Mouse (Mus musculus) heart, adult 2 months (tissue): ENCODE measurements around the gene Cdk2ap2. TPM values are rescaled to one million over a fixed set of nuclear protein-coding genes. Genes with fewer than 3 reads are reported as not detected.
A peak's percentile ranks its signal among the peaks of the same experiment; 100 is the strongest.

Experiments
- DNase-seq, 2 experiments: peaks; one replicate each; pipeline ENCODE4 v3.0.0; 2021
- H3K27ac ChIP-seq: fragments of 200-600 bp; 2 replicates; pipeline ENCODE4 v1.8.1; 2022
- H3K27me3 ChIP-seq: fragments of 200-500 bp; 2 replicates; pipeline ENCODE4 v1.6.1; 2012; ENCODE audit warnings: mild to moderate bottlenecking, low read length, inconsistent platforms, mixed read lengths; ENCODE audit not compliant: control insufficient read depth, insufficient read depth
- H3K36me3 ChIP-seq: fragments of 200-500 bp; 2 replicates; pipeline ENCODE4 v1.6.1; 2012; ENCODE audit warnings: low read length, inconsistent platforms; ENCODE audit not compliant: control insufficient read depth, insufficient read depth
- H3K4me1 ChIP-seq: fragments of 200-500 bp; 2 replicates; pipeline ENCODE4 v1.6.1; 2011; ENCODE audit warnings: low read length; ENCODE audit not compliant: control insufficient read depth, insufficient read depth
- H3K4me3 ChIP-seq: fragments of 200-600 bp; 2 replicates; pipeline ENCODE4 v1.8.1; 2022
- H3K79me2 ChIP-seq: fragments of 200-500 bp; replicated peaks from 2 replicates; pipeline ENCODE4 v1.6.1; 2012; ENCODE audit warnings: mild to moderate bottlenecking, inconsistent platforms, low read length, moderate library complexity, mixed read lengths; ENCODE audit not compliant: control insufficient read depth, insufficient read depth
- H3K9ac ChIP-seq: fragments of 200-500 bp; 2 replicates; pipeline ENCODE4 v1.6.1; 2012; ENCODE audit warnings: low read depth, mild to moderate bottlenecking, control low read depth, inconsistent platforms, low read length, mixed read lengths
- CTCF ChIP-seq: fragments of 200-600 bp; IDR thresholded peaks from 2 replicates; pipeline ENCODE4 v1.8.1; 2022; ENCODE audit warnings: antibody characterized with exemption, mild to moderate bottlenecking, moderate library complexity
- EP300 ChIP-seq: fragments of 200-500 bp; IDR thresholded peaks from 2 replicates; pipeline ENCODE4 v1.6.1; 2011; ENCODE audit warnings: low read depth, low read length, control low read depth; ENCODE audit not compliant: insufficient read depth
- POLR2A ChIP-seq: fragments of 200-500 bp; IDR thresholded peaks from 2 replicates; pipeline ENCODE4 v1.6.1; 2011; ENCODE audit warnings: mild to moderate bottlenecking, low read depth, low read length, control low read depth; ENCODE audit not compliant: insufficient read depth
- WGBS: fragments of 180-500 bp; shearing (Covaris S2); methylation state at CpG from one replicate; pipeline ENCODE4 v1.1.7; 2018; 5-methylcytosine and 5-hydroxymethylcytosine counted together
- intact Hi-C: fragments of 180-260 bp; cut with DNase I; formaldehyde crosslinking; loops from one replicate; pipeline ENCODE4 v1.15.1; 2025
- polyA plus RNA-seq: library from polyadenylated mRNA; depleted of rRNA; stranded (reverse); fragments of >200 nt; gene quantifications from 2 replicates; pipeline ENCODE4 v1.2.3, GENCODE M21; 2012
- total RNA-seq, 2 experiments: library from RNA; stranded (reverse); gene quantifications; 2 replicates each; pipeline ENCODE4 v1.2.3; 2021

Cdk2ap2 gene
- total and polyA plus RNA-seq, 3 experiments = 39.9 to 85.3 (median 43.2) TPM

GRCm38 (mm10) chr19:4099837-4100717 is 3.1 kb downstream of the Cdk2ap2 start, which contains the start of gene Pitpnm1:
Gene Pitpnm1 (plus strand): TSS chr19:4099998.
- Histone ChIP-seq H3K27me3 (no peaks in the 10 kb centered on the region), H3K27ac (peak within 1 kb of the TSS; percentile 76), H3K79me2 (no peaks in the 10 kb centered on the region), H3K36me3 (no peaks in the 10 kb centered on the region), H3K9ac (peak within 1 kb of the TSS; percentile 88), H3K4me1 (peaks cover 6% of the 10 kb centered on the region), H3K4me3 (peak within 1 kb of the TSS; percentile 76)
- TF ChIP-seq POLR2A (peak; percentile 42; the same call in 1 of the 2 replicates), EP300 (no peak), CTCF (no peak)
- 2% methylated on average over 52 of the region's 53 CpGs for WGBS
- intact Hi-C loops = loop anchor here (1.0 to 5.0 kb wide), 3 partner anchors 21 to 102 kb away; partner anchors contain the start of gene Rad9a
- peak; percentile 91 for DNase-seq

DNA sequence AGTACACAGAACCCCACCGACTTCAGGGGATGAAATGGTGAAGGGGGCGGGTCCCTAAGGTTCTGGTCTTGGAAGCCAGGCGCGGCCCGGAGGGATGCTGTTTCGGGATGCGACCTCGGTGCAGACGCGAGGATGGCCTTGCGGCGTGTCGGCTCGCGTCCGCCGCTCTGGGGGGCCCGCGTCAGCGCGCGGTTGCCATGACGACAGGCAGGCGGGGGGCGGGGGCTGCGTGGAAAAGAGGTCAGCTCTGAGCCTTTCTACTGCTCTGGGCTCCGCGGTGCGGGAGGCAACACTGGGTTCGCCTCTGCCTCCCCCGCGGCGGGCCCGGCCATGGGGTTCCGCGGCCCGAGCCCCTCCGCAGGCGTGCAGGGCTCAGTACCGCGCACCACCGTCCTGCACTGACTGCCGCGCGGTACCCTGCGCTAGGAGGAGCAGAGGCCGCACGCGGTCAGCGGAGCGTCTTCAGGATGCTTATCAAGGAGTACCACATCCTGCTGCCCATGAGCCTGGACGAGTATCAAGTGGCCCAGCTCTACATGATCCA is 3.8 kb downstream of the Cdk2ap2 start:
- intact Hi-C loops = no loop called here
- H3K79me2 ChIP-seq = no peaks in the 10 kb centered on the region
- WGBS = 10% methylated on average over 52 of the region's 52 CpGs
- peaks cover 6% of the 10 kb centered on the region for H3K4me1 ChIP-seq
- H3K4me3 ChIP-seq = peak overlapping the region; percentile 76
- TF ChIP-seq EP300 (no peak), POLR2A (no peak), CTCF (no peak)
- H3K27ac ChIP-seq = no peak overlapping the region
- DNase-seq = peak; percentile 45 to 49
- no peaks in the 10 kb centered on the region for H3K27me3 ChIP-seq
- peak overlapping the region; percentile 36 for H3K9ac ChIP-seq
- no peaks in the 10 kb centered on the region for H3K36me3 ChIP-seq

- no peaks in the 10 kb centered on the region for H3K36me3 ChIP-seq
- H3K27ac ChIP-seq = no peak overlapping the region
- intact Hi-C loops = no loop called here
- DNase-seq = no peak
- no peaks in the 10 kb centered on the region for H3K27me3 ChIP-seq
- no peaks in the 10 kb centered on the region for H3K79me2 ChIP-seq
- H3K9ac ChIP-seq = no peak overlapping the region
- no peak for TF ChIP-seq EP300
- TF ChIP-seq CTCF = no peak
- TF ChIP-seq POLR2A = no peak
- H3K4me1 ChIP-seq = peaks cover 6% of the 10 kb centered on the region
- WGBS = 86% methylated on average over 6 of the region's 6 CpGs
- no peak overlapping the region for H3K4me3 ChIP-seq
Measured at GRCm38 (mm10) chr19:4101466-4101865, 4.5 kb downstream of the Cdk2ap2 start.

DNA sequence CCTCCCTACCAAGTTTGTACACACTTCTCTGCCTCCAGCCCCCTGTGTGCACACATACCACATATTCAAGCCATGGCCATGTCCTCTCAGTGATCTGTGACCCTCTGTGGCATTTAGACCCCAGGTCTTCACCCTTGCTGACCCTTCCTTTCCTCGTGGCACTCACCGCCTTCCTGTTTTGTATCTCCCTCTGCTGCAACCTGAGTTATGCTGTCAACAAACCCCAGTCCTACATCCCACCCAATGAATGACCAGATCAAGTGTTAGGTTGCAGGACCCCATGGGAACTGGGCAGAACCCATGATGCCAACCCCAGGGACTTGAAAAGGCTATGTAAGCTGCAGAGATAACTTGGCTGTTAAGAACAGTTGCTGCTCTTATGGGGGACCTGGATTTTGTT is 5.1 kb downstream of the Cdk2ap2 start:
- WGBS = 86% methylated on average over 2 of the region's 2 CpGs
- Histone ChIP-seq H3K27me3 (no peaks in the 10 kb centered on the region), H3K27ac (no peak overlapping the region), H3K4me1 (peaks cover 6% of the 10 kb centered on the region), H3K4me3 (no peak overlapping the region), H3K79me2 (no peaks in the 10 kb centered on the region), H3K9ac (no peak overlapping the region), H3K36me3 (no peaks in the 10 kb centered on the region)
- TF ChIP-seq CTCF (no peak), EP300 (no peak), POLR2A (no peak)
- intact Hi-C loops = no loop called here
- DNase-seq = no peak

DNA sequence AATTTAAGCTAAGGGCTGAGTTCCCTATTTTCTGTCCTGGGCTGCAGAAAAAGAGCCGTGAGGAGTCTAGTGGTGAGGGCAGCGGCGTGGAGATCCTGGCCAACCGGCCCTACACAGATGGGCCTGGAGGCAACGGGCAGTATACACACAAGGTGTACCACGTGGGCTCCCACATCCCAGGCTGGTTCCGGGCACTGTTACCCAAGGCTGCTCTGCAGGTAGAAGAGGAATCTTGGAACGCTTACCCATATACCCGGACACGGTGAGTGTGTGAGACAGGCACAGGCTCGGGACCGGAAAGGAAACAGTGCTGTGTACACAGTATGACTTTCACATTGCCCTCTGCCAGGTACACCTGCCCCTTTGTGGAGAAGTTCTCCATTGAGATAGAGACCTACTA is 5.6 kb downstream of the Cdk2ap2 start:
- H3K4me1 ChIP-seq = peaks cover 5% of the 10 kb centered on the region
- no peaks in the 10 kb centered on the region for H3K79me2 ChIP-seq
- DNase-seq = no peak
- TF ChIP-seq CTCF (no peak), EP300 (no peak), POLR2A (no peak)
- intact Hi-C loops = no loop called here
- H3K27ac ChIP-seq = no peak overlapping the region
- H3K9ac ChIP-seq = no peak overlapping the region
- H3K27me3 ChIP-seq = no peaks in the 10 kb centered on the region
- WGBS = 95% methylated on average over 12 of the region's 12 CpGs
- H3K36me3 ChIP-seq = no peaks in the 10 kb centered on the region
- H3K4me3 ChIP-seq = no peak overlapping the region

- no peak overlapping the region for H3K4me3 ChIP-seq
- no peak for DNase-seq
- intact Hi-C loops = no loop called here
- H3K4me1 ChIP-seq = peaks cover 1% of the 10 kb centered on the region
- H3K36me3 ChIP-seq = no peaks in the 10 kb centered on the region
- no peaks in the 10 kb centered on the region for H3K27me3 ChIP-seq
- H3K27ac ChIP-seq = no peak overlapping the region
- TF ChIP-seq POLR2A (no peak), EP300 (no peak), CTCF (no peak)
- 92% methylated on average over 18 of the region's 18 CpGs for WGBS
- no peaks in the 10 kb centered on the region for H3K79me2 ChIP-seq
- no peak overlapping the region for H3K9ac ChIP-seq
Measured at GRCm38 (mm10) chr19:4103294-4103693, 6.3 kb downstream of the Cdk2ap2 start.
